Mouse (Mus musculus) monocyte, adult 2 months (primary cell): ENCODE results near the gene Cdc20.

ENCODE experiments used
- DNase-seq, 2 experiments: peaks; one replicate each; pipeline ENCODE4 v3.0.0; 2022; ENCODE audit warnings: low spot score in 2 of 2, low read depth in 1 of 2

Gene Cdc20

DNA sequence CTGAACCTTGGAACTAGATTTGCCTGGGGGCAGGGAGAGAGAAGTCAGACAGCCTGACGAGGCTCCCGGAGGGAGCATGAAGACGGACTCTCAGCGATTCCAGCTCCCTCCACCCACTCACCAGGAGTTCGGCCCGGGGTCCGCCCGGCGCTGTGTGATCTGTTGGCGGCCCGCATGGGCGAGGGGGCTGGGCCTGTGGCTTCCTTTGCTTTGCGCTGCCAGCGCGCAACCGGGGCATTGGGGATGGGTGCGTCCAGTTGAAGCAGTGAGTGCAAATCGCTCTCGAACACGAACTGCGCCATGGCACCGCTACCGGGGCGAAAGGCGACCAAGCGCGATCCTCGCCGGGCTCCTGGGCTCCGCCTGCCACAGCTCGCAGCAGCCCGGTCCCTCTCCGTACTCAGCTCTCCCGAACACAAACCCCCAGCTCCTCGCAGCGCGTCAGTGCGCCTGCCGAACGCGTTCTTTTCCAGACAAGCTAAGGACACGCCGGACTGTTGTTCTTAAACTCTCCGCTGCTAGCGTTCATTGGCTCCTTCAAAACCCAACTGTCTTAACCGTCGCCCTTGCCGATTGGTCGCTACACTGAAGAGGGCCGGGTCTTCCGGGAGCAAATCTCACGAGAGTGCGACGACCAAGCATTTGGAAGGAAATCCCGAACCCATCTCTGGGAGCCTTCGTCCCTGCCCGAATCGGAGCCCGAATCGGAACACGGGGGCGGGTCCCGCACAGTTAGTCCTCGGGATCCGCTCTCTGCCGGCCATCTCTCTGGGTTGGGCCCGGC is at the start of gene Cdc20:
Cdc20 (minus strand) TSS at position 533 of the 784 bp plus-strand sequence.
- peak; percentile 79 to 82 for DNase-seq

DNA sequence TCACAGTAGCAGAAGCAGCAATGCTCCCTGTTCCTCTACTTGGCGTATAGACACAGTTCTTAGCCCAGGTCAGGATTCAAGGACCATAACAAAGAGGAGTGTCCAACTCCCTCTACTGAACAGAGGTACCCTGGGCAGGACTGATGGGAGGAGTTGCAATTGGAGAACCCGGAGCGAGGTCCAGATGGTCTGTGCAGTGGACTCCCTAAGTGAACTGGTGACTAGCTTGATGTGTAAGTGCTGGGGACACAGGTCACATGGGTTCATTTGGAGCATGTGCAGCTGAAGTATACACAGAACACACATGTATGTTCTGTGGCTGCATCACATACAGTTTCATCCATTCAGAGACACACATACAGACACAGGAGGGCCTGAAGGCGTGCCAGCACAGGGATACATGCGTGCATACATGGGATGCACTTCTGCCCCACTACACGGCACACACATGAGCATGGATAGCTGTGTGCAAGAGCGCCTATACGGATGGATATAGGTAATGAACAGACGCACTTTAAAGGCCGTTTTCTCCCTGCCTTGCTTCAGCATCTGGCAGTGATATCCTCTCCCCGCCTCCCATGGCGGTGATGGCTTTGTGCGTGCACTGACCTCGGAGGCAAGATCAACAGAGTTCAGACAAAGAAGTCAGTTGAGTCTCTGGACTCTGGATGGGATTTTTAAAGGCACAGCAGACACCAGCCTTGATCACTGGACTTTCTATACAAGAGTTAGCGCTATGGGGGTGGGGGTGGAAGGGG is 39.8 kb upstream of the Cdc20 start:
- DNase-seq, result no peak

DNA sequence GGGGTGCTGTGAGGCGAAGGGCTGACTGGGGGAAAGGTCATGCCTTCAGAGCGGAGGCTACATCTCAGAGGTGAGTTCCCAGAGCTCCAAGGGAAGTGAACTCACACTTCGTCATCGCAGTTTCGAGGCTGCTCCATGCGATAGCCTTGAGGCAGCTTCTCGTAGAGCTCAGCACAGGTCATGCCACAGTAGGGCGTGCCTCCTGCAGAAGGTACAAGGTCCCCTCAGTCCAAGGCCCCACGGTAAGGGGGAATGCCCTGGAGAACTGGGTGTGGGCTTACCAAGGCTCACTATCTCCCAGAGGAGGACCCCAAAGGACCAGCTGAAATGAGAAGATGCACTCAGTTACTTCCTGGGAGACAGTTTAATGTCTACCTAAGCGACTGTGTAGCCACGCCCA is 35.5 kb upstream of the Cdc20 start:
- DNase-seq, result no peak

DNA sequence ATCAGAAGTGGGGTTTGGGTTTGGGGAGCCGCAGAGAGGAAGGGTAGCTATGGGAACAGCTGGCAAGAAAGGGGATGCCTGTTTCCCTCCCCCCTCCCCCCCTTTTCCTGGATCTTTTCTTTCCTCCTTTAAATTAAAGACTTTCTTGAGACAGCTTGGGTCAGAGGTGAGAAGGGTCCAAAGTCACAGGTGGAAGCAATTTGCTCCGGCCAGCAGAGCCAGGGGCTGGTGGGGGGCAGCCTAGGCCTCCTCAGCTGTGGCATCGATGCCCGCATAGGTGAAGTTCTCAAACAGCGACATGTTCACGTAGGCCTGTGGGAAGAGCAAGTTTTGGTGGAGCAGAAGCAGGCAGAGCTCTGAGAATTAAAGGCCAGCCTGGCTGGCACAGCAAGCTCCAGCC is 34.1 kb upstream of the Cdc20 start:
- no peak for DNase-seq

DNA sequence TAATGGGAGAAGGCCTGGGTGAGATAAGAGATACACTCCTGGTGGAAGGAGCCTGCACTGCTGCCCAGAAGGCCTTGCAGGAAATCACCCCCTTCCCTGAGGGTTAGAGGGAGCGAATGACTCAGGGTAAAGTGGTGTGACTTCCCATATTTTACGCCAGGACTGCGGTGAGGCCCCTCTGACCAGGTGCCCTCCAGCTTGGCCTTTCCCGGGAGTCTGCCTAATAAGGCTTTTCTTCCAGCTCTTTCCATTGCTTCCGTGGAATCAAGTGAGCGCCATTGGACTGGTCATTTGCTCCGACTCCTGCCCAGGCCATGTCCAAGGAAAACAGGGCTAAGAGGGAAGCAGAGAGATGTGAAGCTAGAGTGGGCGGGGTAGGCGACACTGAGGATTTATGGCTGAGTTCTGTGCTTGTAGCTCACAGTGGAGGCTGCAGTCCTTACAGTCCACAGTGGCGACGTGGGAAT is 28.6 kb upstream of the Cdc20 start:
- DNase-seq, result no peak

DNA sequence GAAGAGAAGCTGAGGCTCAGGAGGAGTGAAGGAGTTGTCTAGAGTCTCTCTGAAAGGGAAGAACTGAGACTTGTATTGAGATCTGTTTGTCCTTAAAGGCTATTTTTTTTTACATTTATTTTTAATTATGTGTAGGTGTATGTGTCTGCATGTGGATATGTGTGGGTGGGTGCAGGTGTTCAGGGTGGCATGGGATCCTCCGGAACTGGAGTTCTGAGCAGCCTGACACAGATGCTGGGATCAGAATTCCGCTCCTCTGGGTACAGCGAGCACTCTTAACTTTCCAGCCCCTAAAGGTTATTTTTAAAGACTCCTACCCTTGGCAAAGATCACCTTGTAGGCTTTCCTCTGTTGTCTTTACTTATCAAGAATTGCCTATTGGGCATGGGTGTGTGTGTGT is 27.8 kb upstream of the Cdc20 start:
- DNase-seq, result no peak

DNA sequence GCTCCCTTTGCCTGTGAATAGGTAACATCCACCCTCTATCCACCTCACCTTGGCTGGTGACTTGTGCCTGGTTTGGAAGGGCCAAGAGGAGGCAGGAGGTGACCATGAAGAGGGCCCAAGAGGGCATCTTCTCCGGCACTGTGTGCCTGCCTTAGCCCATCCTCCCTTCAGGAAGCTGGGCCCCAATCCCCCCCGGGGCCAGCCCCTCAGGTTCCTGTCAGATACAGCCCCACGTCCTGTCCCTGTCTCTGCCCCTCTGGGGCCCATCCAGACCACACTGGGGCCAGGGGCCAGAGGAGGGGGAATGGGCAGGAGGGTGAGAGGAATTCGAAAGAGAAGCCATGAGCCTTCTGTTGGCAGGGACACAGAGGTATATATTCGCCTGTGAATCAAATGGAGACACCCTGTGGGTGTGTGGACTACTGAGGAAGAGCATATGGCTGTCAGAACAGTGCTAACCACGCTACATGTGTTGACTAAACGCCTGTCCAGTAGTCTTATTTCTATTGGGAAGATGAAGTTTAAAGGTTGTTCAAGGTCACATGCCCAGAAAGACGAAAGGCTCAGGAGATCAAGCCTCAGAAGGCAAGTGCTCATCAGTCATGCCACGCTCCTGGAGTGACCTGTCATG is 20.3 kb upstream of the Cdc20 start, which contains the start of gene Mpl:
Mpl (minus strand) TSS at position 169 of the 631 bp plus-strand sequence.
- DNase-seq, result no peak

DNA sequence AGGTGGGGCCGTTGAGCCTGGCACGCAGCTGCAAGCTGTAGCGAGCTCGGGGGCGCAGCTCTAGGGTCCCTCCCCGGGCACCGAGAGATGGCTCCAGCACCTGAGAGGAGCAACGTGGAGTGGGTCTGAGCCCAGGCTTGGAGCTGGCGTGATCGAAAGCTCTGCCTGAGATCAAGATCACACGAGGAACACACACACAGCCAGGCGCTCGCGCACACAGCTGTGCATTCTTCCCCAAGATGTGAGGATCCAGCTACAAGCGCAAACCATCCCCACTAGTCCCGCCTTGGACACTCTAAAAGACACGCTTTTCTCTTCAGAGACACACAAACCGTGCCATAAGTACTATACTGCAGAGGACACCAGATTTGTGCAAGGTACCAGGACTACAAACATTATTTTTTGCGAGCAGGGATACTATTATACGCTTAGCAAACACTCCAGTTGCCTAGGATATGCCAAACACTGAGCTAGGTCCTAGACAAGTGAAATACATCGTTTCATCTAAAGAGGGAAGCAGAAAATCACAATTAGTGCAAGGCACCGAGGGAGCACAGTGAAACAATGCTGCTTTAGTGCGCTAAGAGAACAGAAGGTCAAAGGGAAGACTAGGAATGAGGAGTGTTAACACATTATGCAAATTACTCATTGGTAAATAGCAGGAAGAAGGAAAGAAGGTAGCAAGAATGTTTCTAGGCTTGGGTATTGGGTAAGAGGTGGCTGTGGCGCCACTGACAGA is 9.4 kb upstream of the Cdc20 start:
- no peak for DNase-seq

DNA sequence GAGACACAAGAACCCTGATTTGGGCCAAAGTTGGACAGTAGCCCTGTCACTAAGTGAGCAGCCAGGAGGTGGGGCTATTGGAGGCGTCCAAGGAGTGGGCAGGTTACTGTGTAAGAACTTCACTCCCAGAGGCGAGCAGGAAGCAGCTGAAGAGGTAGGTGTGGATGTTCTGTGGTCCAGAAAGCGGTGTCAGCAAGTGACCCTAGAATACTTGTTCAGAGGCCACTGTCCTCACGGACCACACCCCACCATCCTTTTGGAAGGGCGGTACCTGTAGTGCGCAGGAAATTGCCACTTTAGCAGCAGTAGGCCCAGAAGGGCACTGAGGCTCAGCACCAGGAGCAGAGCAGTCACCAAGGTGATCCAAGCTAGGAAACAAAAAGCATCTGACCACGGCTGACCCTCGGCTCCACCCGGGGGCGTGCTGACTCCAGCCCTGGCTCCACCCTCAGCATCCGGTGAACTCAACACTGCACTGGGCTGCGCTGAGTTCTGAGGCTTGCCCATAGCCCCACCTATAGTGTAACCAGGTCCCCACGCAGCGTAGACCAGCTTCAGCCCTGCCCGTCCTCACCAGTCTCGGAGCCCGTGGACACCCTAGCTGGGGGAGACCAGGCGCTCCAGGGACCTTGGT is 8.7 kb upstream of the Cdc20 start:
- no peak for DNase-seq

DNA sequence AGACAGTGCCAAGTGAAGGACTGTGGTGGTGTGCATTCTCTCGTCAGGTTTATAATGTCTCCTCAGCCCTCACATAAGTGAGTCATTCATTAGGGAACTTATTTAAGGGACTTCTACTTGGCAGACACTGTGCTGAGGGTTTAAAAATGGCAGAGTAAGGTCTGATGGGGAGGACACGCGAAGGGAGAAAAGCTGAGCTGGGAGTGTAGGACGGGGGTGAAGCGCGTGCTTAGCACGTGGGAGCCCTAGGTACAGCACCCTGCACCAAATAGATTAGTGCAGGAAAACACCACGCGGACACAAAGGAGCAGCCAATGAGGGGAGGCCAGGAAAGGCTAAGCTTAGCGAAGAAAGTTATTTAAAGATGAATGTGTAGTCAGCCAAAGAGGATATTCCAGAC is 7.9 kb upstream of the Cdc20 start:
- DNase-seq, result no peak

DNA sequence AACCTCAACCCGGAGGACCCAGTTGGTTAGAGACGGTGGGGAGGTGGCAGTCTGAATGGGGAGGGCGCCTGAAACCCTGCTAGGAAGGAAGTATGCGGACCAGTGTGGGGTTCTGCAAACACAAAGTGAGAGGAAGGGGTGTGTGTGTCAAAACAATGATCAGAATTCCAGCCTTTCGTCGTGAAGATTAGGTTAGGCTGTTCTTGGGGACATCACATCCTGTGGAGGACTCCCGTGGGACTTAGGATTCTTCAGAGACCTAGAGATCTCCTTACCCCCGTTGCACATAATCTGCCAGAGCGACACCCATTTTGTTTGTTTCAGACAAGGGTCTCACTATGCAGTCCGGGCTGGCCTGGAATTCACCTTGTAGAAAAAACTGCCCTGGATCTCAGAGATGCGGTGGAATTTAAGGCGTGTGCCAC is 689 bp upstream of the Cdc20 start:
- no peak for DNase-seq

DNA sequence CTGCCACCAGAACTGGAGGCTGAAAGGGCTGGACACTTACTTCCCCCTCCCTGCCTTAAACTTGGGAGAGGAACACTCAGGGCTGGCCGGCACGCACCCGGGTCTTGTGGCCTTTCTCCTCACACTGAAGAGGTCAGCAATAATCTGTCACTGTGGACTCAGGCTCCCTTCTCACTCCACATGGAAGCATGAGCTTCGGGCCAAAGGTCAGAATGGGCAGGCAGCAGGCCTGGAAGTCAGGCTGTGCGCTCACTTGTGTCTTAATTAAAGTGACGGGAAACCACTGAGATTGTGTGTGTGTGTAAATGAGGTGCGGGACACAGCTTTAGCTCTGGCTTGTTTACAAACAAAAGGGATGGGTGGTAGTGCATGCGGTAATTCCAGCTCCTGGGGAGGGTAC is 4.8 kb downstream of the Cdc20 start:
- DNase-seq, result no peak

DNA sequence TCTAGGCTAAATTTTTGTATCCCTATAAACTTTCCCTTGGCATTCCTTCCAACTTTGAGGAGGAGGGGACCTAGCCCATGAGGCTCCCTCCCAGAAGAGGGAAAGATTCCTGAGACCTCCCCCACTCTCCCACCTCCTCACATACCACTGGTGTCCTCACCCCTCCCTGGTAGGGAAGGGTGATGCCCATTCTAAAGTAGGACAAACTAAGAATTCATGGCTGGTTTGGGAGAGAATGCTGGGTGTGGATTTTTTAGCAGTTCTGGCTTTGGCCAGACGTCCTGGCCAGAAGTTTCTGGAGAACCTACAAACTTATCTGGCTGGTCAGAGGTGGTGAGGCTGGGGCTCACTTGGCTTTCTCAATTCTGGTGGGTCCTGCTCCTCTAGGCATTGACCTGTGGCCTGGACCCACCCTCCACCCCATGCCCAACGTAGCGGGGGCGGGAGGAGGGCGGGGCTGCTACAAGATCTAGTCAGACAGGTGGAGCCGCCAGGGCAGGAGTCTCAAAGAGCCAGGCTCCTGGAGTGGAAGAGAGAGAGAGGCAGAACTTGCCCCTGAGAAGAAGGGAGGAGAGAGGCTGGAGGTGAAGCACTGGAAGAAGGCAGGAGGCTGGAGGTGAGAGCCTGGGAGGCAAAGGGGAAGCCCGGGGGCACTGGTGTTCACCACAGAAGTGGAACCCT is 7.8 kb downstream of the Cdc20 start:
- no peak for DNase-seq

DNA sequence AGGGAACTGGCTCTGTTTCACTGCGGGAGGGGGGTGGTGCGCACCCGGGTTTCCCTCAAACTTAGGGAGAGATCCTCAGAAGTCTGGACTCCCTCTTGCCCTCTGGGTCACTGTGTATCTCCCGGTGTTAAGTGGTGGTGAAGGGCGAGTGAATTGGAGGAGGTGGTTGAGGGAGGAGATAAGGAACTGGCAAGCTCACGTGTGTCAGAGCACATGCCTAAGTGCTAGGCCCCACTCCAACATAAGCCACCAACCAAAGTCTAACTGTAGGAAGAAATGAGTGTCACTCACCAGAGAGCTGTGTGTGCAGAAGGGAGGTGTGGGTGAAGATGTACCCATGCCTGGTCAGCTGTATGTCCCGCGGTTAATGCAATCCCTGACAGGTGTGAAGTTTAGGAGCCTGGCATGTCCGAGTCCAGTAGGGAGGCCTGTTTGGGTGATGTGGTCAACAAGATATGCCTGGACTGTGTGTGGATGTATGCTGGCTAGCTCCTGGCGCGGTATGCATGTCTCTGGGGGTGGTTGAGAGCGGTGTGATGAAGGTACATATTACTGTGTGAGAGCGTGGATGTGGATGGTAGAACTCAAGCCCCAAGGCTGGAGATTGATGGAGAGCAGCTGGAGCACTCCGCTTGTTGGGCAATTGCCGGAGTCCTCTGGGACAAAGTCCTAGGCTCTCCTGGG is 8.5 kb downstream of the Cdc20 start:
- DNase-seq, result no peak

DNA sequence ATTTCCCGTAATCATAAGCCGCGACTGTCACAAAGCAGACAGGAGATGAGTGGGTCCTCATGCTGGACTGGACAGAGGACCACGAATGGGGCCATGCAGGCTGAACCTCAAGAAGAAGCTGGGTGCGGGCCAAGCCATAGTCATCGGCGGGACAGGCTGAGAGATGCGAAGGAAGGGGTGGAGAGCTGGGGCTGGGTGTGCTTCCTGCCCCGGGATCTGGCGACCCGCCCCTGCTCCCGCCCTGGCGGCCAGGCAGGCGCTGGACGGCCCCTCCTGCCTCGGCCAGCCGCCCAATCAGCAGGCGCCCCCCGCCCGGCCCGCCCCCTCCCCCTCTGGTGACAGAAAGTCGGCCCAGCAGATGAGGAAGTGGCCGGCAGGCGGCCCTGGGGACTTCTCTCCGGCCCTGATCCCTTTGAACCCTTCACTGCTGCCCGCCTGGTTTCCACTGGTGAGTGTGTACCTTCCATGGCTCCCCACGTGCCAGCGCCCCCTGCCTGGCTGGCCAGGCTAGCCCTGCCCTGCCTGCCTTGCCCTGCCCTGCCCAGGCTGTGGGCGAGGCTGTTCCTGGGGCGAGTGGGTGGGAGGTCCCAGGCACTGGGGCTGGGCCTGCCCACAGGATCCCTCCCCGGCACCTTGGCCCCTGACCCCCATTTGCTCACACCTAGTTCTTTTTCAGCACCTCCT is 9.2 kb downstream of the Cdc20 start, which contains the start of gene Elovl1:
Elovl1 (plus strand) TSS at position 326 of the 684 bp plus-strand sequence.
- DNase-seq, result peak; percentile 76 to 81

DNA sequence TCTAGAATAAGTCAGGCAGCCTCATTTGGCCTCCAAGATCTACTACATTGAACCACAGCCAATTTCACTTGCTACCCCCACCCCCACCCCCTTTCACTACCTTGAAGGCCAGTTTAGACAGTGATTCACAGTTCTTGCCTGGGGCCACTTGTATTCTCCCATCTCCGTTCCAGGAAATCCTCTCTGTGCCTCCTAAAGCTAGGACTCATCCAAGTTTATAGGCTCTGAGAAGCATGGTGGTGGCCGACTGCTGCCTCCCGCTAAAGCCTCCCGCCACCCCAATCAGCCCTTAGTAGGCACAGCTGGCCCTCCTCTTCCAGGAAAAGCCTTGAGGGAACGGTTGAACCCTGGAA is 9.8 kb downstream of the Cdc20 start:
- no peak for DNase-seq

DNA sequence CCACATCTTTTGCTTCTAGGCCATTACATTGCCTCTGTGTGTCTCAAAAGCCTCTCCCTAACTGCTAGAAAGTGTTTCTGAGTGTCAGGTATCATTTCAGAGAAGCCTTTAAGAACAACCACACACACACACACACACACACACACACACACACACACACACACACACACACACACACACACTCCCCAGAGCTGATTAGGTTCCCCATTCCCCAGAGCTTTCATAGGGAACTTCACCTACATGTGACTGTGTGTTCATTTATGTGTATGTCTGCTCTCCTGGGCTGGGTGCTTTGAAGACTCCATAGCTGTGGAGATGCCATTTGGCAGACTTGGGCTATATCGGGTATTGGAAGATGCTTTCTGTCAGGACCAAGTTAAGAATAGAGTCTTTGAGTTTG is 11.8 kb downstream of the Cdc20 start:
- no peak for DNase-seq

DNA sequence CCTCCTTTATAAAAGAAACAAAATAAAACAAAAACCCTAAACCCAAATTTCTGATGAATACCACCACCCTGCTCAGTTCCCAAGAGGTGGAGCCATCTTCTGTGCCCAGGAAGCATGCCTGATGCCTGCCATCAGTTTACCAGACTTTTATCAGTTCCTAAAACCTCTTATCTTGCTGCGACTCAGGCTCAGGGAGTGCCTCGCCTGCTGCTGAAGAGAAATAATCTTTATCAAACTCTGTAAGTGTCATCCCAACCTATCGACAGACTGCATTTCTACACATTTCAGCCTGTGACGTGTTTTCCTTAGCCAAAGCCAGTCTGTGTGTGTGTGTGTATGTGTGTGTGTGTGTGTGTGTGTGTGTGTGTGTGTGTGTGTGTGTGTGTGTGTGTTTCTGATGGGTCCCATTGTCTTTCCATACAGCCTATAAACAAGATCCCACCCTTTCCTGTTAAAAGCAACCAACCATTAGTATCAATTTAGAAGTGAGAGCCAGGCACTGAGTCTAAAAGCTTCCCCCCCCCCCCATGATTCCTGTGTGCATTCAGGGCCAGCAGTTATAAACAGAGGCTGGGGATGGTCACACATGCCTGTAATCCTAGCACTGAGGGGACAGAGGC is 12.5 kb downstream of the Cdc20 start:
- DNase-seq, result no peak

DNA sequence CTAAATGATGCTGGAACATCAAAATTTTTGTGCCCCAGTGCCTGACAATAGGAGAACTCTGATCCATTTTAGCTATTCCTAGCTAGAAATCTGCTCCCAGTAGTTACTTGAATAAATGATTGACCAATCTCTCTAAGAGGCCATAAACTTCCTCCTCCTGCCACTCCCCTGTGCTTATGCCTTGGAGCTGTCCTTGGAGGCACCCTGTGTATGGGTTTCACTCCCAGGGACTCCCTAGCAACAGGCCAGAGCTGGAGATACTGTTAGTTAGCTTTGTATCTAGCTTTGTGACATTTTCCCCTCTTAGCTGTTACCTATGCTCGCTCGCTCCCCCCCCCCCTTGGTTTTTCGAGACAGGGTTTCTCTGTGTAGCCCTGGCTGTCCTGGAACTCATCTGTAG is 15.8 kb downstream of the Cdc20 start:
- no peak for DNase-seq
